Mouse (Mus musculus) CH12.LX (cell line): ENCODE results near the gene Card9. TPM values are rescaled to one million over a fixed set of nuclear protein-coding genes. Genes with fewer than 3 reads are reported as not detected.

ENCODE experiments used
- DNase-seq: peaks from one replicate; pipeline ENCODE4 v3.0.0-alpha.2; 2013; ENCODE audit errors: extremely low read depth
- H3K27ac ChIP-seq: 2 replicates; pipeline ENCODE4 v1.5.1; 2012; ENCODE audit warnings: low read depth, mild to moderate bottlenecking, control low read depth, moderate library complexity; ENCODE audit not compliant: insufficient read depth
- H3K27me3 ChIP-seq: replicated peaks from 2 replicates; pipeline ENCODE3; 2012; ENCODE audit warnings: inconsistent platforms
- H3K36me3 ChIP-seq, 2 experiments: replicated peaks in 1 of 2; 2 replicates each; pipeline versions ENCODE3 to v1.6.1; 2012; ENCODE audit warnings: inconsistent platforms in 1 of 2, low read length in 1 of 2, mild to moderate bottlenecking in 1 of 2, mixed read lengths in 1 of 2, moderate library complexity in 1 of 2; ENCODE audit not compliant: control insufficient read depth in 1 of 2, insufficient read depth in 1 of 2
- H3K4me1 ChIP-seq, 2 experiments: 2 replicates each; pipeline ENCODE4 v1.6.1; 2012; ENCODE audit warnings: inconsistent platforms in 1 of 2, moderate library complexity in 1 of 2; ENCODE audit not compliant: insufficient read depth in 2 of 2, control insufficient read depth in 1 of 2
- H3K4me2 ChIP-seq: 2 replicates; pipeline ENCODE4 v1.6.1; 2012; ENCODE audit warnings: low read depth, mild to moderate bottlenecking, control low read depth; ENCODE audit not compliant: poor library complexity, insufficient read depth, severe bottlenecking
- H3K4me3 ChIP-seq, 3 experiments: fragments of 150-350 bp in 1 of 3; sonication (generic) in 1 of 3; replicated peaks in 1 of 3; 2 replicates each; pipeline versions ENCODE3 to v1.5.1; 2011 to 2012; ENCODE audit warnings: low read depth in 2 of 3, low read length in 2 of 3, mild to moderate bottlenecking in 2 of 3, moderate library complexity in 2 of 3, control low read depth in 1 of 3, improper control_type of control experiment in 1 of 3, inconsistent platforms in 1 of 3, mixed read lengths in 1 of 3; ENCODE audit not compliant: poor library complexity in 1 of 3
- H3K79me2 ChIP-seq: replicated peaks from 2 replicates; pipeline ENCODE4 v1.6.1; 2012; ENCODE audit warnings: mild to moderate bottlenecking, moderate library complexity; ENCODE audit not compliant: control insufficient read depth, poor library complexity, insufficient read depth, severe bottlenecking; ENCODE audit errors: extremely low read depth
- H3K9ac ChIP-seq: 2 replicates; pipeline ENCODE4 v1.6.1; 2012; ENCODE audit warnings: low read depth, mild to moderate bottlenecking, control low read depth, moderate library complexity; ENCODE audit not compliant: insufficient read depth
- H3K9me3 ChIP-seq: replicated peaks from 2 replicates; pipeline ENCODE3; 2012; ENCODE audit warnings: low read length, inconsistent platforms, mixed read lengths
- CHD1 ChIP-seq: IDR thresholded peaks from 2 replicates; pipeline ENCODE4 v1.6.1; 2012; ENCODE audit warnings: low read depth, low read length, improper control_type of control experiment, inconsistent platforms
- CHD2 ChIP-seq: IDR thresholded peaks from 2 replicates; pipeline ENCODE4 v1.6.1; 2011; ENCODE audit warnings: low read length, improper control_type of control experiment
- CTCF ChIP-seq, 2 experiments: IDR thresholded peaks in 1 of 2; conservative IDR thresholded peaks in 1 of 2; 2 replicates each; pipeline ENCODE4 v1.5.1; 2011 to 2012; ENCODE audit warnings: low read depth in 2 of 2, low read length in 2 of 2, improper control_type of control experiment in 1 of 2, inconsistent platforms in 1 of 2, mild to moderate bottlenecking in 1 of 2, moderate library complexity in 1 of 2
- E2F4 ChIP-seq: IDR thresholded peaks from 2 replicates; pipeline ENCODE4 v1.6.1; 2011; ENCODE audit warnings: low read depth, low read length, improper control_type of control experiment; ENCODE audit not compliant: insufficient replicate concordance
- GABPA ChIP-seq: IDR thresholded peaks from 2 replicates; pipeline ENCODE4 v1.6.1; 2012; ENCODE audit warnings: low read depth, low read length, improper control_type of control experiment, inconsistent platforms; ENCODE audit not compliant: insufficient replicate concordance
- JUN ChIP-seq: IDR thresholded peaks from 2 replicates; pipeline ENCODE4 v1.6.1; 2011; ENCODE audit warnings: low read depth, mild to moderate bottlenecking, low read length, improper control_type of control experiment, moderate library complexity; ENCODE audit not compliant: insufficient read depth
- MAFK ChIP-seq: IDR thresholded peaks from 2 replicates; pipeline ENCODE4 v1.6.1; 2011; ENCODE audit warnings: low read length, improper control_type of control experiment; ENCODE audit not compliant: insufficient replicate concordance
- MAZ ChIP-seq: IDR thresholded peaks from 2 replicates; pipeline ENCODE4 v1.6.1; 2012; ENCODE audit warnings: low read depth, mild to moderate bottlenecking, inconsistent platforms, low read length, improper control_type of control experiment, moderate library complexity
- MXI1 ChIP-seq: IDR thresholded peaks from 2 replicates; pipeline ENCODE4 v1.6.1; 2011; ENCODE audit warnings: mild to moderate bottlenecking, low read depth, low read length, improper control_type of control experiment
- NRF1 ChIP-seq: IDR thresholded peaks from 2 replicates; pipeline ENCODE4 v1.6.1; 2014; ENCODE audit warnings: low read depth, mild to moderate bottlenecking, inconsistent platforms, low read length, improper control_type of control experiment, moderate library complexity
- POLR2AphosphoS2 ChIP-seq: IDR thresholded peaks from 2 replicates; pipeline ENCODE4 v1.6.1; 2011; ENCODE audit warnings: low read depth, low read length, improper control_type of control experiment
- SIN3A ChIP-seq: IDR thresholded peaks from 2 replicates; pipeline ENCODE4 v1.6.1; 2012; ENCODE audit warnings: low read length, improper control_type of control experiment, inconsistent platforms
- SMC3 ChIP-seq: IDR thresholded peaks from 2 replicates; pipeline ENCODE4 v1.6.1; 2011; ENCODE audit warnings: low read depth, low read length, improper control_type of control experiment
- TBP ChIP-seq: conservative IDR thresholded peaks from 2 replicates; pipeline ENCODE4 v1.6.1; 2011; ENCODE audit warnings: low read depth, low read length, improper control_type of control experiment
- UBTF ChIP-seq: IDR thresholded peaks from 2 replicates; pipeline ENCODE4 v1.6.1; 2012; ENCODE audit warnings: low read depth, mild to moderate bottlenecking, inconsistent platforms, low read length, improper control_type of control experiment, moderate library complexity
- USF2 ChIP-seq: conservative IDR thresholded peaks from 2 replicates; pipeline ENCODE4 v1.6.1; 2011; ENCODE audit warnings: low read depth, low read length, improper control_type of control experiment
- ZC3H11A ChIP-seq: IDR thresholded peaks from 2 replicates; pipeline ENCODE4 v1.6.1; 2012; ENCODE audit warnings: low read depth, mild to moderate bottlenecking, inconsistent platforms, low read length, improper control_type of control experiment
- ZNF384 ChIP-seq: IDR thresholded peaks from 2 replicates; pipeline ENCODE4 v1.6.1; 2012; ENCODE audit warnings: low read depth, low read length, improper control_type of control experiment, inconsistent platforms
- dilution Hi-C: fragments of 300-500 bp; cut with MboI; formaldehyde crosslinking; loops from 2 replicates; pipeline ENCODE4 v1.14.3; 2020; ENCODE audit warnings: low sequenced_read_pairs; ENCODE audit not compliant: extremely low pct_unique_long_range_greater_than_20kb, extremely low pct_ligation_motif_present
- in situ Hi-C: fragments of 300-500 bp; cut with MboI; formaldehyde crosslinking; loops from 3 replicates; pipeline ENCODE4 v1.14.3; 2019; ENCODE audit warnings: low sequenced_read_pairs, low pct_ligation_motif_present, low pct_unique_long_range_greater_than_20kb, mixed read lengths
- polyA plus RNA-seq: library from polyadenylated mRNA; unstranded; fragments of >175 nt; gene quantifications from 2 replicates; pipeline ENCODE4 v1.2.1, GENCODE M21; 2012; ENCODE audit warnings: low read depth; ENCODE audit not compliant: insufficient read length
- total RNA-seq, 2 experiments: library from RNA; depleted of rRNA; stranded (reverse); fragments of 300-350 nt in 1 of 2; fragments of >200 nt in 1 of 2; gene quantifications; 2 replicates each; pipeline ENCODE4 v1.2.3; 2012 to 2014

Gene Card9
- total and polyA plus RNA-seq, 3 experiments = 0.32 to 0.44 (median 0.42) TPM

- Histone ChIP-seq H3K9me3 (no peaks in the 10 kb centered on the region), H3K4me2 (no peak overlapping the region), H3K27ac (no peak overlapping the region), H3K4me3 (no peak overlapping the region), H3K36me3 (peaks cover 68 to 77% of the 10 kb centered on the region in 2 experiments)
- TF ChIP-seq UBTF (no peak), USF2 (no peak), MXI1 (no peak), CHD1 (no peak), GABPA (no peak), CHD2 (no peak), CTCF (conservative IDR thresholded peaks at IDR 0.05 in 1 of 2, IDR thresholded peaks at IDR 0.05 in 1 of 2; ENCODE audit: low read depth in 2 of 2, low read length in 2 of 2) (no peak), ZC3H11A (no peak), ZNF384 (no peak)
- TF ChIP-seq, all 38 proteins: peak for 0
- DNase-seq = no peak
- Histone ChIP-seq H3K4me1 (peaks cover 4 to 30% of the 10 kb centered on the region in 2 experiments), H3K27me3 (no peaks in the 10 kb centered on the region), H3K79me2 (peaks cover 26% of the 10 kb centered on the region), H3K9ac (no peak overlapping the region)
- in situ Hi-C loops (no loop called here), dilution Hi-C loops (no loop called here)
Observed at GRCm38 (mm10) chr2:26391617-26392016, 30.9 kb upstream of the Card9 start.

DNA sequence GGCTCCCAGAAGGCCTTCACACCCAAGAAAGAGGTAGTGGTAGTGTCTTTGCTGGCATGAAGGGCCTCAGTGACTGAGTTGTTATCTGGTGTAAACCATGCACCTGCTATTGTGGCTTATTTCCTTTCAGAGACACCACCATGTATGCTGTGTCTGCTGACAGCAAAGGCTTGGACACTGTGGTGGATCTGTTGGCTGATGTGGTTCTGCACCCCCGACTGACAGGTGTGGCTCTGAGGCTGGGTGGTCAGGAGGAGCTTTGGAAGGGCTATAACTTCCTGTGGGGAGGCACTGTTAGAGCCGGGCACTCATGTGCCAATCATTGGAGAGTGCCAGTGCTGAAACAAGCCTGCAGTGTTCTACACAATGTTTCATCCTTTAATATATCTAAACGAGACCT lies 30.2 kb upstream of the Card9 start:
- Histone ChIP-seq H3K79me2 (peaks cover 26% of the 10 kb centered on the region), H3K27me3 (no peaks in the 10 kb centered on the region), H3K36me3 (peaks cover 67 to 77% of the 10 kb centered on the region in 2 experiments), H3K4me2 (no peak overlapping the region), H3K27ac (no peak overlapping the region)
- dilution Hi-C loops = no loop called here
- no peak for TF ChIP-seq JUN
- no peak for TF ChIP-seq USF2
- TF ChIP-seq CTCF (conservative IDR thresholded peaks at IDR 0.05 in 1 of 2, IDR thresholded peaks at IDR 0.05 in 1 of 2; ENCODE audit: low read depth in 2 of 2, low read length in 2 of 2) = no peak
- TF ChIP-seq MAFK = no peak
- no peak for TF ChIP-seq SIN3A
- no peak for TF ChIP-seq MAZ
- TF ChIP-seq CHD2 = no peak
- TF ChIP-seq SMC3 = no peak
- TF ChIP-seq NRF1 = no peak
- no peak for TF ChIP-seq ZC3H11A
- no peak for TF ChIP-seq CHD1
- no peak for TF ChIP-seq TBP
- no peak for TF ChIP-seq POLR2AphosphoS2
- TF ChIP-seq E2F4 = no peak
- TF ChIP-seq, all 38 proteins: peak for 0
- peaks cover 4 to 26% of the 10 kb centered on the region in 2 experiments for H3K4me1 ChIP-seq
- in situ Hi-C loops = no loop called here
- H3K9ac ChIP-seq = no peak overlapping the region
- no peak overlapping the region for H3K4me3 ChIP-seq
- H3K9me3 ChIP-seq = no peaks in the 10 kb centered on the region
- no peak for DNase-seq
